Mouse (Mus musculus): ENCODE measurements around the gene Pcdh7. TPM values are rescaled to one million over a fixed set of nuclear protein-coding genes. Genes with fewer than 3 reads are reported as not detected.
"Not testable (repeated sequence)": the region's sequence is repeated elsewhere in the genome, so short reads cannot be mapped to it uniquely, and the experiment has no call there.

Pcdh7 gene
- total RNA-seq (2021), result 10 to 100 TPM; 25.3 to 26.9 TPM
- long read RNA-seq, experiment 1, full-length matches to known transcripts, result 7 of 8 reads
- long read RNA-seq, experiment 1, partial matches to known transcripts, result 0 of 8 reads
- long read RNA-seq, experiment 1, other reads (novel, unspliced or antisense), result 1 of 8 reads
- long read RNA-seq, experiment 2, full-length matches to known transcripts, result 9 of 11 reads
- long read RNA-seq, experiment 2, partial matches to known transcripts, result 0 of 11 reads
- long read RNA-seq, experiment 2, other reads (novel, unspliced or antisense), result 2 of 11 reads

GRCm38 (mm10) chr5:57717906-57718875 is at the start of gene Pcdh7:
Pcdh7 (plus strand) TSS chr5:57717967.
- DNase-seq (ENCODE audit: low spot score in 2 of 2), result peak; percentile 22 to 60

- not testable (repeated sequence) for DNase-seq (ENCODE audit: low spot score in 2 of 2)
These were observed 40.8 kb upstream of the Pcdh7 start for GRCm38 (mm10) chr5:57676970-57677369.

GRCm38 (mm10) chr5:57708396-57708795 is 9.4 kb upstream of the Pcdh7 start:
- no peak for DNase-seq (ENCODE audit: low spot score in 2 of 2)

GRCm38 (mm10) chr5:57713980-57714379 is 3.8 kb upstream of the Pcdh7 start:
- DNase-seq (ENCODE audit: low spot score in 2 of 2), result peak in 1 of 2 experiments; percentile 12

GRCm38 (mm10) chr5:57714621-57715523 is 2.9 kb upstream of the Pcdh7 start:
- DNase-seq (ENCODE audit: low spot score in 2 of 2), result peak; percentile 29 to 60

- DNase-seq (ENCODE audit: low spot score in 2 of 2), result peak; percentile 74 to 83
These were observed 2.0 kb upstream of the Pcdh7 start for GRCm38 (mm10) chr5:57715524-57716400.

GRCm38 (mm10) chr5:57716421-57717237 is 1.1 kb upstream of the Pcdh7 start:
- DNase-seq (ENCODE audit: low spot score in 2 of 2), result peak; percentile 16 to 48

GRCm38 (mm10) chr5:57717238-57717905 is 395 bp upstream of the Pcdh7 start:
- peak; percentile 47 to 73 for DNase-seq (ENCODE audit: low spot score in 2 of 2)

- peak; percentile 54 to 70 for DNase-seq (ENCODE audit: low spot score in 2 of 2)
These were observed 1.3 kb downstream of the Pcdh7 start for GRCm38 (mm10) chr5:57718876-57719593.

- peak; percentile 64 to 72 for DNase-seq (ENCODE audit: low spot score in 2 of 2)
These were observed 1.9 kb downstream of the Pcdh7 start for GRCm38 (mm10) chr5:57719594-57720185.

- DNase-seq (ENCODE audit: low spot score in 2 of 2), result peak in 1 of 2 experiments; percentile 10
These were observed 2.6 kb downstream of the Pcdh7 start for GRCm38 (mm10) chr5:57720206-57720880.

- no peak for DNase-seq (ENCODE audit: low spot score in 2 of 2)
These were observed 3.5 kb downstream of the Pcdh7 start for GRCm38 (mm10) chr5:57721148-57721712.

- no peak for DNase-seq (ENCODE audit: low spot score in 2 of 2)
These were observed 4.2 kb downstream of the Pcdh7 start for GRCm38 (mm10) chr5:57721927-57722326.

- no peak for DNase-seq (ENCODE audit: low spot score in 2 of 2)
These were observed 15.7 kb downstream of the Pcdh7 start for GRCm38 (mm10) chr5:57733451-57733850.

GRCm38 (mm10) chr5:57735723-57736122 is 18.0 kb downstream of the Pcdh7 start:
- no peak for DNase-seq (ENCODE audit: low spot score in 2 of 2)

GRCm38 (mm10) chr5:57742924-57743323 is 25.2 kb downstream of the Pcdh7 start:
- DNase-seq (ENCODE audit: low spot score in 2 of 2), result no peak
